Mouse (Mus musculus) hematopoietic stem cell, adult 5-6 weeks (primary cell): Measurements from ENCODE around the gene Gm49361. TPM values are rescaled to one million over a fixed set of nuclear protein-coding genes. Genes with fewer than 3 reads are reported as not detected.
"Not testable (repeated sequence)": the region's sequence is repeated elsewhere in the genome, so short reads cannot be mapped to it uniquely, and the experiment has no call there.

ENCODE experiments used
- ATAC-seq, 2 experiments: fragments of 125-278 bp in 1 of 2; replicated peaks in 1 of 2; 2 replicates each; pipeline ENCODE4 v1.8.0; 2016 to 2017; ENCODE audit warnings: inconsistent platforms in 2 of 2, mild to moderate bottlenecking in 2 of 2, moderate number of reproducible peaks in 2 of 2, low read depth in 1 of 2, moderate TSS enrichment in 1 of 2; ENCODE audit not compliant: low FRiP score in 2 of 2, poor library complexity in 2 of 2, severe bottlenecking in 2 of 2, insufficient read depth in 1 of 2, low TSS enrichment in 1 of 2
- total RNA-seq: library from RNA; stranded (forward); fragments of 172-1452, 232-1000 nt; gene quantifications from 2 replicates; pipeline ENCODE4 v1.2.3, GENCODE M21; 2017

Gene Gm49361
- total RNA-seq, 1 experiment from 2014 or later, result not detected

DNA sequence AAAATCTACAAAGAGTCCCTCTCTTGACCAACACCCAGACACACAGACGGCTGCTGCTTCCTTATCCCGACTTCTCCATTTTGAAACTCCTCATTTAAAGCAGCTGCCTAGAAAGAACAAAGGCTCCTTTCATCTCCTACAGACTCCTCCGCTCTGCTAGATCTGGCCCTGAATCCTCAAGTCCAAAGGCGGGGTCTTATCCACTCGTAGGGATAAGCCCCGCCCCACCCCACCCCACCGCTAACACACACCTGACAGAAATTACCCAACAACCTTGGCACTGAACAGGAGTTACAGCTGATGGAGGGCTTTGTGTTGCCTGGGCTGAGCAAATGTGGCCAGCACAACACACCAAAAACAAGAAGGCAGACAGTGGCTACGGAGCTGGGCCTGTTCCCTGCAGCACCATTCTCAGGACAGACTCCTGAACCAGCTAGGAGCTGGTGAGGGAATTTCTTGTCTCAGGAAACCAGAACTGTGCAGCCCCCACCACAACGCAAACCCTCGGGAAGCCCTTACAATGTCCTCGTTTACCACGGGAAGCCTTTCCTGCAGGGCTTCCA is 43.9 kb downstream of the Gm49361 start:
- ATAC-seq, result no peak

- peak in 1 of 2 experiments; percentile 17; a peak in 1 of 4 replicates for ATAC-seq
These were observed 46.4 kb downstream of the Gm49361 start for GRCm38 (mm10) chr14:57699461-57699970.

DNA sequence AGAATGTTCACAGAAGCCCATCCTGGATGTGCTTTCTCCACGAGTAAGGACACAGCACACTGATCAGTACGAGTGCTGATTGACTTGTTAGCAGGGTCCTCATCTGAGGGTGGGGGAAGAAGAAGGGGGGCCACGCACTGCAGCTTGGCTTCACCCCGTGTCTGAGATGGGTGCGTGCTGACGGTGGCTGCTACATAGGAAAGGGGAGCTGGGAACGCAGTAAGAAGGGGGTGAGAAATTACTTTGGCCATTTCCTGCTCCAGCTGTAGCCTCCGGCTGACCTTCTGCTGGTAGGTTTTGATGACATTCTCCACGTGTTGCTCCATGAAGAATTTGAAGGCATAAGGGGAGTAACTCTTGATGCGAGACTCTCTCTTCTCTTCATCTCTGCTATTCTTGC is 46.9 kb downstream of the Gm49361 start:
- ATAC-seq, result no peak

- ATAC-seq, result no peak
These were observed 49.8 kb downstream of the Gm49361 start for GRCm38 (mm10) chr14:57696066-57696465.

DNA sequence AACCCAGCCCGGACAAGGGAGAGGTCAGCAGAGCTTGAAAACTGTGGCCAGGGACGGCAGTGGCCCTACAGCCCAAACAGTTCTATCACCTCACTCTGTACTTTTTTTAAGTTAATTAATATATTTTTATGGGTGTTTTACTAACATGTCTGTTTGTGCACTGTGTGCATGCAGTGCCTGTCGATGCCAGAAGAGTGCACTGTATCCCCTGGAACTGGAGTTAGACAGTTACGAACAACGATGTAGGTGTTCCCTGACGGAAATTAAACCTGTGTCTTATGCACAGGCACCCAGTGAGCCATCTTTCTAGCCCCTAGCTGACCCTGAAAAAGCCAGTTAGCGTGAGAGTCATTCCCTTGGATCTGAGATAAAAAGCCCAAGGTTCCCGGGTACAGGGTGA is 50.4 kb downstream of the Gm49361 start:
- ATAC-seq, result no peak

- ATAC-seq, result no peak
These were observed 51.7 kb downstream of the Gm49361 start for GRCm38 (mm10) chr14:57694246-57694645.

DNA sequence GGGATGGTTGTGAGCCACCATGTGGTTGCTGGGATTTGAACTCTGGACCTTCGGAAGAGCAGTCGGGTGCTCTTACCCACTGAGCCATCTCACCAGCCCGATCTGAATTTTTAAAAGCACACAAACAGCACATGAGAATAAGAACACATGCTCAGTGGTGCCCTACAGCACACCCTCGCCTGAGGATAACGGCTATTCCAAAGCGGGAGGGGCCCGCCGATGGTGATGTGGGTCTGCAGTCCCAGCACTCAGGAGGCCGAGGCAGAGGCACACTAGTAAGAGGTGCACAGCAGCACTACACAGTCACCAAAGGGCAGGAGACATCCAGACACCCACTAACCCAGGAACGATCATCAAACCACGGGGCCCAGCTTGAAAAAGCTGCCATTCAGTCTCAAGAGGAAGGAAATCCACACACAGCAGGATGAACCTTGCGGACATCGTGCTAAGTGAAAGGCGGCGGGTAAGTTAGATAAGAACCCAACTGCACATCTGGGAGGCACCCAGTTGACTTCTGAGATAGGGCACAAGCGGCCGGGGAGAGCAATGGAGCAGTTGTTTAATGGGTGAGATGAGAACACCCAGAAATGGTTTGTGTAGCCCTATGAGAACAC is 53.3 kb downstream of the Gm49361 start:
- peak; percentile 48 to 65 for ATAC-seq

GRCm38 (mm10) chr14:57691316-57691715 is 54.6 kb downstream of the Gm49361 start:
- no peak for ATAC-seq

- no peak for ATAC-seq
These were observed 55.2 kb downstream of the Gm49361 start for GRCm38 (mm10) chr14:57690681-57691080.

DNA sequence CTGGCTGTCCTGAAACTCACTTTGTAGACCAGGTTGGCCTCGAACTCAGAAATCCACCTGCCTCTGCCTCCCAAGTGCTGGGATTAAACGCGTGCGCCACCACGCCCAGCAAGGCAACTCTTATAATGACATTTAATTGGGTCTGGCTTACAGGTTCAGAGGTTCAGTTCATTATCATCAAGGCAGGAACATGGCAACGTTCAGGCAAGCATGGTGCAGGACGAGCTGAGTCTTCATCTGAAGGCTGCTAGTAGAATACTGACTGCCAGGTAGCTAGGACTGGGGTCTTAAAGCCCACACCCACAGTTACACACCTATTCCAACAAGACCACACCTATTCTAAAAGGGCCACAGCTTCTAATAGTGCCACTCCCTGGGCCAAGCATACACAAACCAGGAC is 57.8 kb downstream of the Gm49361 start:
- ATAC-seq, result not testable (repeated sequence)

DNA sequence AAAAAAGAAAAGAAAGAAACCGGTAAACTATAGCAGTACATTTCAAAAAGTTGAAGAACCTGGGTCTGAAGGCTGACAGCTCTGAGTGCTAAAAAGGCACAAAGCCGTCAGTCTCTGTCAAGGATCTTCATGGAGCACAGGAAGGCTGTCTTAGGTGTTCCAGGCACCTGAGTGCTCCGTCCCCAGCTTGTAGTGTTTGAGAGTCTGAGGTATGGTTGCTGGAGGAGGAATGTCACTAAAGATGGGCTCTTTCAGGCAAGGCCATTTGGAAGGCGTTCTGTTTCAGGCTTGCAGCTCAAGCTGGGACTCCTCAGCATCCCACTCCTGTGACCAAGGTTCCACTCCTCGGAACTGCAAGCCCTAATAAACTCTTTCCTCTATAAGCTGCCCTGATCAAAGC is 58.5 kb downstream of the Gm49361 start:
- ATAC-seq, result no peak

DNA sequence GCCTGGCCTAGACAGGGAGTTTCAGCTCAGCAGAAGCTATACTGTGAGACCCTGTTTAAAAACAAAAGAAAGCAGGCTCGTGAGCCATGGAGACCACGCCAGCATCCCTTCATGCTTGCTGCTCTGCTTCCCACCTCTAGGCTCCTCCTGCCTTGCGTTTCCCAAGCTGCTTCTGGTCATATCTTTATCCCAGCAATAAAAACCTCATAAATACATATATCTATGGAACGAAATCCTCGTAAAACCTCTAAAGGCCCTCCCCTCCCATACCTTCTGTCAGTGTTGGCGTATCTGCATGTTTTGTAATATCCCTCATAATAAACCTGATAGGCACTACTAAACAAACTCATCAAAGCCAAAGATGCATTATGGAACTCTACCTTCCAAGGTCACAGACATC is 59.3 kb downstream of the Gm49361 start:
- no peak for ATAC-seq

DNA sequence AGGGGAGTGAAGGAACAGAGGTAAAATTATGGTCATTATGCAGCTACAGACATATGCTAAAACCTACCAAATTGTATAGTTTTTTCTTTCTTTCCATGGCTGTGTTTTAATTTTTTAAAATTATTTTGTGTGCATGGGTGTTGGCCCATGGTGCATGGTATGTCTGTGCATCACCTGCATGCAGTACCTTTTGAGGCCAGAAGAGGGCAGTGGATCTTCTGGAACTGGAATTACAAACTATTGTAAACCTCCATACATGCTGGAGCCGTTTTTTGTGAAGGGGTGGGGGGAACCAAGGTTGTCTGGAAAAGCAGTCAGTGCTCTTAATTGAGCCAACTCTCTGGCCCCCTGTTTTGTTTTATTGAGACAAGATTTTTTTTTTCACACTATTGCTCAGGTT is 61.3 kb downstream of the Gm49361 start:
- ATAC-seq, result peak; percentile 51 to 79; a peak in 3 of 4 replicates

DNA sequence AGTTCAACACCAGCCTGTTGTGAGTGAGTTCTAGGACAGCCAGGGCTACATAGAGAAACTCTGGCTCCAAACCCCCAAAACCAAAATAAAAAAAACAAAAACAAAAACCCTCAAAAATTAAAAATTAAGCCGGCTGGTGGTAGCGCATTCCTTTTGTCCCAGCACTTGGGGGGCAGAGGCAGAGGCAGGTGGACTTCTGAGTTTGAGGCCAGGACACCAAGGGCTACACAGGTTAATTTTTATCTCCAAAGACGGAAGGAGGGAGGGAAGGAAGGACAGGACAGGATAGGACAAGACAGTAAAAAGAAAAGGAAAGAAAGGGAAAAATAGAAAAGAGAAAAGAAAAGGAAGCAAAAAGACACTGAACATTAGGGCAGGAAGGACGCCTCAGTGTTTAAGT is 63.2 kb downstream of the Gm49361 start:
- ATAC-seq, result no peak

DNA sequence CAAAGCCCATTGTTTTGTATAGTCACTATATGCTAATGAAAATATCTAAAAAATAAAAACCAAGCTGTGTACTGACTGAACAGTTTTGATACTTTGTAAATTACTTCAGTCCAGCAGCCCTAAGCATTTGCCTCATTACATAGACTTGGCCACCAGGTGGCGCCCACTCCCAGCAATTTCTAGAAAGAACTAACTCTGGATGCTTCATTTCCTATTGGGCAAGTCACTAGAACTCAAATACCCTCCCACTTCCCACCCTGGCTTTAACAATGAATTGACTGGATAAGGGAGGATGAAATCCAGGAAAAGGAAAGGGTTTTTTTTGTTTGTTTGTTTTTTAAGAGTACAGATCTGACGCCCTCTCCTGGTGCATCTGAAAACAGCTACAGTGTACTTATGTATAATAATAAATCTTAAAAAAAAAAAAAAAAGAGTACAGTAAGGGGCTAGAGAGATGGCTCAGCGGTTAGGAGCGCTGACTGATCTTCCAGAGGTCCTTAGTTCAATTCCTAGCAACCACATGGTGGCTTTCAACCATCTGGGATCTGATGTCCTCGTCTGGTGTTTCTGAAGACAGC is 65.9 kb downstream of the Gm49361 start:
- peak; percentile 69 to 87 for ATAC-seq

DNA sequence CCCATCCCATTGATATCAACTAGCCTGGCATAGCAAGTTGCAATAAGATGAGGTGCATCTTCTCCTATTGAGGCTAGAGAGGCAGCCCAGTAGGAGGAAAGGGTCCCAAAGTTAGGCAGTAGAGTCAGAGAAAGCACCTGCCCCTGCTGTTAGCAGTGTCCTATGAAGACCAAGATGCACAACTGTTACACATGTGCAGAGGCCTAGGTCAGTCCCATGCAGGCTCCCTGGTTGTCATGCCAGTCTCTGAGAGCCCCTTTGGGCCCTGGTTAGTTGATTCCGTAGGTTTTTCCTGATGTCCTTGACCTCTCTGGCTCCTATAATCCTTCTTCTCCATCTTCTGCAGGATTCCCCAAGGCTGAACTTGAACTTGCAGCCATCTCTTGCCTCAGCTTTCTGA is 66.4 kb downstream of the Gm49361 start:
- no peak for ATAC-seq

- ATAC-seq, result no peak
These were observed 70.4 kb downstream of the Gm49361 start for GRCm38 (mm10) chr14:57675481-57675880.

GRCm38 (mm10) chr14:57665628-57665950 is 80.3 kb downstream of the Gm49361 start:
- no peak for ATAC-seq
